Mouse (Mus musculus): ENCODE measurements around the gene Clstn1. TPM values are rescaled to one million over a fixed set of nuclear protein-coding genes. Genes with fewer than 3 reads are reported as not detected.

Gene Clstn1
- polyA plus RNA-seq, 1 experiment from 2014 or later = 21.3 TPM

DNA sequence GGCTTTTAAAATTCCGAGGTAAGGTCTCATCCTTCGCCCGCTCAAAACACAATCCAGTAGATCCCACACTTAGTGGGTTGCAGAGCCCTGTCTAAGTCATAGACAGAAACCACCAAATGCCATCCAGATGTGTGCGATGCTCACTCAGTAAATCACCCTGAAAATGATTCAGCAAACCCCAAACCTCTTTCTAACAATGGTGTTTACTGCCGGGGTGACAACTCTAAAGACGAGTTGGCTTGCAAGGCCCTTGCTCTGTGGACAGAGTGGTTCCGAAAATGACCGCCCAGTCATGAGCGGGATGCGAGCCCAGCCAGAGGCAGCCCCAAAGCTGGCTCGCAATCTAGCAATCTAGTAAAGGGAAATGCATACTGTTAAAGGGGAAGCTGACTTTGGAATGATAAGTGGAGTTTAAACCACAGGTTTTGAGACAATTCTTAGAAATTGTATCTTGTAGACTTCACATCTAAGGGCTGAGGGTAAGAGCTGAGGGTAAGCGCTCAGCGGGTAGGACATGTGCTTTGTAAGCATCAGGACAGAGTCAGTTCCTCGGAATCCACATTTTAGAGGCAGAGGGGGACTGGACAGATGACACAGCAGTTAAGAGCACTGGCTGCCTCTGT, 75.8 kb downstream of the Clstn1 start:
- no peak for ATAC-seq (replicated peaks; ENCODE audit: insufficient number of reproducible peaks, insufficient read depth, low FRiP score, low read depth)
- 82% methylated on average over 14 of the region's 14 CpGs for WGBS

DNA sequence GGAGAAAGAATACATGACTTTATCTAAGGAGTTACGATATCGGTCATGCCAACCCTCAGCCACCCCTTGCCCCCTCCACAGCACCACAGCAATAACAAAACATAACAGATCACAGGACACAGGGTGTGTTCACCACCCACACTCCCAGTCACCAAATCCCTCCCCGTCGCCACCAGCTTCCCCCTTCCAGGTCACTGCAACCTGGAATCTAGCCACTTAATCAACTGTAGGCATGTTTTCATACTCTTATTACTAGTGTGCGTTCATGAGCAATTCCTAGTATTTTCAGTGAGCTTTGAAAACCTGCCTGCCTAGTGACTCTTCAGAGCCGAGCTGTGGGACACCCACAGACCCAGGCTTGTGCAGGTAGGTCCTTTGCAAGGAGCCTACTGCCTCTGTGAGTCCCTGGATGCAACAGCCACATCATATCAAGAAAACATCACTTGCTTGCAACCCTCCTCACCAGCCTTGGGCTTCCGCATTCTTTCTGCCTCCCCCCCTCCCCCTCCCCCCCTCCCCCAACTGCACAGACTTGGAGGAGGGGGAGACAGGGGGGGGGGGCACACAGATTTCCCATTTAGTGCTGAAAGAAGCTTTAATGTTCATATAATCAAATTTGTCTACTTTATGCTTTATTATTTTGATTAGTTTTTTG, 77.7 kb downstream of the Clstn1 start:
- no peaks in the 10 kb centered on the region for H3K36me3 ChIP-seq
- H3K4me1 ChIP-seq (replicated peaks) = peaks cover 11% of the 10 kb centered on the region
- H3K9me3 ChIP-seq (replicated peaks) = no peaks in the 10 kb centered on the region
- H3K27ac ChIP-seq = no peak overlapping the region
- no peak for ATAC-seq (replicated peaks; ENCODE audit: insufficient number of reproducible peaks, insufficient read depth, low FRiP score, low read depth)
- 64% methylated on average over 7 of the region's 7 CpGs for WGBS
- H3K4me3 ChIP-seq = no peak overlapping the region
- H3K27me3 ChIP-seq = no peaks in the 10 kb centered on the region
- H3K9ac ChIP-seq = no peak overlapping the region
- no peak overlapping the region for H3K4me2 ChIP-seq

More for the DNA sequence above, 75.8 kb downstream of the Clstn1 start:
- no peaks in the 10 kb centered on the region for H3K9me3 ChIP-seq (replicated peaks)
- H3K4me1 ChIP-seq (replicated peaks) = peaks cover 11% of the 10 kb centered on the region
- H3K27me3 ChIP-seq = no peaks in the 10 kb centered on the region
- H3K4me2 ChIP-seq = no peak overlapping the region
- H3K4me3 ChIP-seq = no peak overlapping the region
- no peak overlapping the region for H3K9ac ChIP-seq
- H3K36me3 ChIP-seq = no peaks in the 10 kb centered on the region
- H3K27ac ChIP-seq = no peak overlapping the region

DNA sequence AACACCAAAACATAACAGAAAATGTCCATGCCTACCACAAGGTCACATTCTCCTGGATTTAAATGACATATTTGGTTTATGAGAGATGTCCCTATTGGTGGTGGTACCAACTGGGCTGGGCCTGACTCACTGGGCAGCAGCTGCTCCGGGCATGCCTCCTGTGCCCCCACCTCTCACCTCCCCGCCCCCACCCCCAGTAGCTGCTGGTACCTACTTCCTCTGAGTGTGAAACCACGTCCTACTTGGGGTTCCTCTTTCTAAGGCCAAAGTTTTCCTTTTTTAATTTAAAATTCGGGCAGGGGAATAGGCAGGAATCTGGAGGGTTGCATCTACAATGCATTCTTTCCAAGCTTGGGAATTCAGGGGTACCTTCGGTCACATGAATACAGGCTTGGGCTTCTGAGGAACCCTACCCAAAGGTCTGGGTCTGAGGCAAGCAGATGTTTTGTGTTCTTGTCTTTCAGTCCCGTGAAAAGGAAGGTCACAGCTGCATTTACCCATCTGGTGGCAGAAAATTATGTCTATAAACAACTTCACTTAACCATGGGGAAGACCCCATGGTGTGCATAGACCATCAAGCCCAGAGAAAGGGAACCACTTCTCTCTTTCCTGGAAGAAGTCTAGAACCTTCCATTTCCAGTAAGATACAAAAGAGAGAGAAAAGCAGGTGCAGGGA, 78.9 kb downstream of the Clstn1 start:
- no peak overlapping the region for H3K4me3 ChIP-seq
- no peak overlapping the region for H3K27ac ChIP-seq
- no peaks in the 10 kb centered on the region for H3K9me3 ChIP-seq (replicated peaks)
- no peak for ATAC-seq (replicated peaks; ENCODE audit: insufficient number of reproducible peaks, insufficient read depth, low FRiP score, low read depth)
- H3K9ac ChIP-seq = no peak overlapping the region
- 66% methylated on average over 6 of the region's 6 CpGs for WGBS
- no peaks in the 10 kb centered on the region for H3K36me3 ChIP-seq
- peaks cover 4% of the 10 kb centered on the region; the same call in 1 of the 2 replicates for H3K4me1 ChIP-seq (replicated peaks)
- H3K27me3 ChIP-seq = no peaks in the 10 kb centered on the region
- no peak overlapping the region for H3K4me2 ChIP-seq

DNA sequence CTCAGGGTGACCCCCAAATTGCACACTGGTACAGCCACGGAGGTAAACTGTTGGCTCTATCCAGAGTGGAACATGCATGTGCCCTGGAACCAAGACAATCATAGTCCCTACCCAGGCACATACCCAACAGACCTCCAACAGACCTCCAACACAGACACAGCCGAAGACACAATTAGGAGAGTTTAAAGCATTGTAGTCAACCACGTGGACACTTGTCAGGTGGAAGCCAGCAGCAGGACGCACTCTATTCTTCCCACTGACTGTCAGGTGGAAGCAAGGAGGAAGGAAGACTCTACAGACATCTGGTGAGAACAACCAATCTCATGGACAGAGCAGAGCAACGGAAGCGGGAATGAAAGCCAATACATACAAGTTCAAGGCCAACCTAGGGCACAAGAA, 79.4 kb downstream of the Clstn1 start:
- no peak overlapping the region for H3K4me3 ChIP-seq
- no peak overlapping the region for H3K4me2 ChIP-seq
- H3K9ac ChIP-seq = no peak overlapping the region
- no peak for ATAC-seq (replicated peaks; ENCODE audit: insufficient number of reproducible peaks, insufficient read depth, low FRiP score, low read depth)
- H3K9me3 ChIP-seq (replicated peaks) = no peaks in the 10 kb centered on the region
- no peak overlapping the region for H3K27ac ChIP-seq
- WGBS = 84% methylated on average over 6 of the region's 6 CpGs
- H3K36me3 ChIP-seq = no peaks in the 10 kb centered on the region
- peaks cover 4% of the 10 kb centered on the region; the same call in 1 of the 2 replicates for H3K4me1 ChIP-seq (replicated peaks)
- H3K27me3 ChIP-seq = no peaks in the 10 kb centered on the region

DNA sequence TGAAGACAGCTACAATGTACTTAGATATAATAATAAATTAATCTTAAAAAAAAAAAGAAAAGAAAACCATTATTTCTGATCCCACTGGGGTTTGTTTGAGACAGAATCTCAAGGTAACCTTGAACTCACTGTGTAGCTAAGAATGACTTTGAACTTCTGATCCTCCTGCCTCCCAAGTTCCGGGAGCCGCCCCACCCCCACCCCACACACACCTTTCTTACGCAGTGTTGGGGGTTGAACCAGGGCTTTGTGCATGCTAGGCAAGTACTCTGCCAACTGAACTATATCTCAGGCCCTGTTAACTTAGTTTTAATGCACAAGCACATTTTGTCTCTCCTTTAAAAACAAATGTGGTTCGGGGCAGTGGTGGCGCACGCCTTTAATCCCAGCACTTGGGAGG, 84.9 kb downstream of the Clstn1 start:
- 94% methylated on average over 6 of the region's 6 CpGs for WGBS
- H3K36me3 ChIP-seq = 0 out of 2 replicates have a peak, but pooled peaks cover 3% of the 10 kb centered on the region
- H3K27me3 ChIP-seq = peaks cover 16% of the 10 kb centered on the region
- H3K4me3 ChIP-seq = no peak overlapping the region
- no peak overlapping the region for H3K4me2 ChIP-seq
- H3K9me3 ChIP-seq (replicated peaks) = no peaks in the 10 kb centered on the region
- H3K9ac ChIP-seq = no peak overlapping the region
- ATAC-seq (replicated peaks; ENCODE audit: insufficient number of reproducible peaks, insufficient read depth, low FRiP score, low read depth) = no peak
- H3K4me1 ChIP-seq (replicated peaks) = peaks cover 14% of the 10 kb centered on the region
- H3K27ac ChIP-seq = no peak overlapping the region

DNA sequence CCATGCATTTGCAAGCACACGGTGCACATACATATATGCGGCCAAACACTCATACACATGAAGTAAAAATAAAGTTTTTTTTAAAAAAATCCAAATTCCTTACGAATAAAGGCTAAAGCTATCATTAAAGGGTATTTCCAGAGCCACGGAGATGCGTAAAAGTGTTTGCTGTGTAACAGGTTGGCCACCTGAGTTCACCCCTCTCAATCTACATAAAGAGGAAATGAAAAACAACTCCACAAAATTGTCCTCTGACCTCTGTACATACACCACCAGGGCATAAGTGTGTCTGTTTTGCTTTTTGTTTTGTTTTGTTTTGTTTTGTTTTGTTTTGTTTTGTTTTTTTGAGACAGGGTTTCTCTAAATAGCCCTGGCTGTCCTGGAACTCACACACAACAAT, 86.5 kb downstream of the Clstn1 start:
- Histone ChIP-seq H3K27ac (no peak overlapping the region), H3K4me1 (replicated peaks) (peaks cover 18% of the 10 kb centered on the region), H3K4me3 (no peak overlapping the region), H3K27me3 (peaks cover 19% of the 10 kb centered on the region), H3K9ac (no peak overlapping the region), H3K36me3 (0 out of 2 replicates have a peak, but pooled peaks cover 3% of the 10 kb centered on the region), H3K4me2 (no peak overlapping the region), H3K9me3 (replicated peaks) (no peaks in the 10 kb centered on the region)
- WGBS = 90% methylated on average over 5 of the region's 5 CpGs
- no peak for ATAC-seq (replicated peaks; ENCODE audit: insufficient number of reproducible peaks, insufficient read depth, low FRiP score, low read depth)

DNA sequence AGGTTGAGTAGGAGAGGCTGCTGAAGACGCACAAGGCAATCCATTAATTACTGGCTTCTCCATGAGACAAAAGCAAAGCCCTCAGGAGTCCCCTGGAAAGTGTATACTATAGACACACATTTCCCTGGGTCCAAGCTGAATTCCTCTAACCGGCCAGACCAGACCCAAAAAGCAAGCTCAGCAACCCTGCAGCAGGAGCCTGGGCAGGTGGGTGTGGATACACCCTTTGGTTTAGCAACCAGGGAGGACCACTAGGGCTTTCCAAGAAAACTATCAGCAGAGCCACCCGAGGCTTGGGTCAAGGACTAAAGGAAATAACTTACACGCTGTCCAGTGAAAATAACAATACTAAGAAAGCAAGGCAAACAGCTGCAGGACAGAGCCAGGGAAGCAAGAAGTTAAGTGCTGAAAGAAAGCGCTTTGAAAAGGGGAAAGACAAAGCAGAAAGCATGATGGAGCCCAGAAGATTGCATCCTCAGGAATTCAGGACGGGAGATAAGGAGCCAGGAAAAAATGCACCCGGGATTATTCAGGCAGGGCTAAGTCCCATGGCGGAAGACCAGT, 88.6 kb downstream of the Clstn1 start:
- ATAC-seq (replicated peaks; ENCODE audit: insufficient number of reproducible peaks, insufficient read depth, low FRiP score, low read depth) = no peak
- no peak overlapping the region for H3K27ac ChIP-seq
- no peaks in the 10 kb centered on the region for H3K9me3 ChIP-seq (replicated peaks)
- WGBS = 18% methylated on average over 8 of the region's 8 CpGs
- peak overlapping the region; percentile 98 for H3K4me2 ChIP-seq
- peaks cover 20% of the 10 kb centered on the region for H3K4me1 ChIP-seq (replicated peaks)
- H3K36me3 ChIP-seq = 0 out of 2 replicates have a peak, but pooled peaks cover 3% of the 10 kb centered on the region
- peaks cover 19% of the 10 kb centered on the region for H3K27me3 ChIP-seq
- H3K4me3 ChIP-seq = peak overlapping the region; percentile 66
- H3K9ac ChIP-seq = peak overlapping the region; percentile 61

DNA sequence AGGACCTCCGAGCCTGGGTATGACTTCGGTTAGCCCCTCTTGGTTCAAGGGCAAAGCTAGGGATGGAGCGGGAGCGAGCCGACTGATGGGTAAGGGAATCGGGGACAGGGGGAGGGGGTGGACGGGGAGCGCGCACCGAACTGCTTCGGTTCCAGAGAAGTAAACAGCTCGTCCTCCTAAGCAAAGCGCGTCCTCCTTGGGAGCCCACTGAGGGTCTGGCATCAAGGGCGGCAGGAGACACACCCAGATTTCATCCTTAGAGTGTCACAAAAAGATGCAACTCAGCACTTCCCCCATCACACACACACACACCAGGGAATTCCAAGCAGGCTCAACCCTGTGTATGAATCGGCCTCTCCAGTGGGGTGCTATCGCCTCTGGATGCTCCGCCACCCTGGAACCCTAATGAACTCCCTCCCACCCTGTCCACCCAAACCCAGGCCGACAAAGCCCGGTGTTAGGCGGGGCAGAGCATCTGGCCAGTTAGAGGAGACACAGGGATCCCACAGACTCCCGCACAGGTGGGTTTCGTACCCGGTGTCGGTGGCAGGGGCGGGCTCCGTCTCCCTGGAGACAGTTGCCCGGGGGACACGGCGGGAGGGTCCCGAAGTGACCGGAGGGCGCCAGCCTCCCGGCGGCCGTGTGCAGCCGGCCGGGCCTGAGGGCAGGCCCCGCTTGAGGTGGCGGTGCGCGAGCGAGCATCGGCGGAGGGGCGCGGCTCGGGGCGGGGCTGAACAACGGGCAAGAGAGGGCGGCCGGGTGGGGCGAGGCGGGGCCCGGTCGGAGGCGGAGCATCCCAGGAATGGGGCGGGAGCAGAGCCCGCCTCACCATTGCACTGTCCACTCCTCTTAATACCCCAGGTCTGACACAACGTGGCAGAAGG, 89.4 kb downstream of the Clstn1 start:
- Histone ChIP-seq H3K27me3 (peaks cover 19% of the 10 kb centered on the region), H3K27ac (0 out of 2 replicates have a peak overlapping the region, but pooled peaks have one; percentile 20), H3K4me1 (replicated peaks) (peaks cover 20% of the 10 kb centered on the region), H3K9ac (peak overlapping the region; percentile 61), H3K4me2 (peak overlapping the region; percentile 98), H3K4me3 (peak overlapping the region; percentile 66), H3K36me3 (0 out of 2 replicates have a peak, but pooled peaks cover 3% of the 10 kb centered on the region), H3K9me3 (replicated peaks) (no peaks in the 10 kb centered on the region)
- WGBS = 2% methylated on average over 59 of the region's 60 CpGs
- ATAC-seq (replicated peaks; ENCODE audit: insufficient number of reproducible peaks, insufficient read depth, low FRiP score, low read depth) = peak; percentile 89

DNA sequence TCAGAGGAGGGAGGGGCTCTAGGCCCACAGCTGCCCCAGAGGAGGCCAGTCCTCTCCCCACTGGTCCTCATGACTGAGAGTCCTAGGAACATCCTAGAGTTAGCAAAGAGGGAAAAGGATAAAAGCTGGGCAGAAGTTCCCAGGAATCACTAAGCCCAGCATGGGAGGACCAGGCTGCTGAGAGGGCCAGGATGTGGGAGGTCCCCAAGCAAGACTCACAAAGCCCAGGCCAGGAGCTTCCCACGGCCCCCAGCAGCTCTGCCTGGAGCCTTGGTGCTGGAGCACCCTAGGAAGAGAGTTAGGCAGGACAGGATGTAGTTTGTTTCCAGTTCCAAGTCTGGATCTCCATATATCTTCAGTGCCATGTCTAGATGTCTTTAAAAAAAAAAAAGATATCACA, 91.7 kb downstream of the Clstn1 start:
- Histone ChIP-seq H3K27ac (no peak overlapping the region), H3K9me3 (replicated peaks) (no peaks in the 10 kb centered on the region), H3K27me3 (peaks cover 21% of the 10 kb centered on the region), H3K9ac (no peak overlapping the region), H3K4me3 (no peak overlapping the region), H3K4me2 (no peak overlapping the region), H3K36me3 (no peaks in the 10 kb centered on the region), H3K4me1 (replicated peaks) (peaks cover 20% of the 10 kb centered on the region)
- 0 out of 2 replicates have a peak, but pooled peaks have one; percentile 23 for ATAC-seq (replicated peaks; ENCODE audit: insufficient number of reproducible peaks, insufficient read depth, low FRiP score, low read depth)
- WGBS = 52% methylated on average over 1 of the region's 1 CpGs

DNA sequence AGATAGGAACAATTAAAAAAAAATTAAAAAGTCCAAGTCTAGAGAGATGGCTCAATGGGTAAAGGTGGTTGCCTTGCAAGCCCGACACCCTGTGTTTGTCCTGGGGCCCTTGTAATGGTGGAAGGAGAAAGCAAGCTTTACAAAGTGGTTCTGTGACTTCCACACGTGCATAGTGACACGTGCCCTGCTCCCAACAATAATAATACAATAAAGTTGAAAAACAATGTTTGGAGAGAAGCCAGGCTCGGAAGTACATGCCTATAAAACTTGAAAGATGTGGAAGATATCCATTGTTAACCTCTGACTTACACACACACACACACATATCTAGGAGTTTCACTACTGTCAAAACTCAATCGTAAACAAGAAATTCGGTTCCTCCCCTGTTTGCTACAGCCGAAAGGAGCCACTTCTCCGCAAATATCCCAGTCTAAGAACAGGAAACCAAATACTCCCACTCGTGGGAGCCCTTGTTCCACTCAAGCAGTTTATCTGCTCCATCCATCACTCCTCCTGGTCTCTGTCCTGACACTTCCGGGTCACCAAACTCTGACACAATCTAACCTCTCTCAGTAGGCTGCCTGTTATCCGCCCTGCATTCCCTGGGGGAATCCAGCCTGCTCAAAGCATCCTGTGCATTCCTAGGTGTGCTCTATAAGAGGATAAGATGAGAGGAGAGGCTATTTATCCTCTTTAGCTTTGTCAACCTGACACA, 92.9 kb downstream of the Clstn1 start:
- H3K4me2 ChIP-seq = no peak overlapping the region
- H3K4me1 ChIP-seq (replicated peaks) = peaks cover 20% of the 10 kb centered on the region
- 50% methylated on average over 11 of the region's 11 CpGs for WGBS
- no peak overlapping the region for H3K27ac ChIP-seq
- no peaks in the 10 kb centered on the region for H3K36me3 ChIP-seq
- H3K9ac ChIP-seq = no peak overlapping the region
- no peak for ATAC-seq (replicated peaks; ENCODE audit: insufficient number of reproducible peaks, insufficient read depth, low FRiP score, low read depth)
- no peaks in the 10 kb centered on the region for H3K9me3 ChIP-seq (replicated peaks)
- no peak overlapping the region for H3K4me3 ChIP-seq
- peaks cover 21% of the 10 kb centered on the region for H3K27me3 ChIP-seq
